Mouse (Mus musculus) limb, embryonic 15.5 days (tissue): Measurements from ENCODE around the gene Nme4. TPM values are rescaled to one million over a fixed set of nuclear protein-coding genes. Genes with fewer than 3 reads are reported as not detected.

Experiments used
- ATAC-seq: fragments of 200-750 bp; cut with Nextera tagmentation; 2 replicates; pipeline ENCODE4 v1.8.0; 2017; ENCODE audit warnings: low read depth, moderate TSS enrichment; ENCODE audit not compliant: insufficient number of reproducible peaks, low FRiP score, low TSS enrichment
- H3K27ac ChIP-seq: fragments of 300-500 bp; sonication (generic); 2 replicates; pipeline ENCODE4 v1.5.1; 2015; ENCODE audit warnings: moderate library complexity, mild to moderate bottlenecking, inconsistent platforms
- H3K27me3 ChIP-seq: fragments of 300-500 bp; sonication (generic); 2 replicates; pipeline ENCODE4 v1.6.1; 2015; ENCODE audit warnings: inconsistent platforms
- H3K36me3 ChIP-seq: fragments of 300-500 bp; sonication (generic); 2 replicates; pipeline ENCODE4 v1.6.1; 2015; ENCODE audit warnings: inconsistent platforms
- H3K4me1 ChIP-seq: fragments of 300-500 bp; sonication (generic); 2 replicates; pipeline ENCODE4 v1.6.1; 2015; ENCODE audit warnings: inconsistent platforms
- H3K4me2 ChIP-seq: fragments of 300-500 bp; sonication (generic); 2 replicates; pipeline ENCODE4 v1.6.1; 2015; ENCODE audit warnings: mild to moderate bottlenecking, inconsistent platforms
- H3K4me3 ChIP-seq: fragments of 300-500 bp; sonication (generic); 2 replicates; pipeline ENCODE4 v1.5.1; 2015; ENCODE audit warnings: mild to moderate bottlenecking, inconsistent platforms
- H3K9ac ChIP-seq: fragments of 300-500 bp; sonication (generic); 2 replicates; pipeline ENCODE4 v1.6.1; 2015; ENCODE audit warnings: inconsistent platforms
- H3K9me3 ChIP-seq: fragments of 300-500 bp; sonication (generic); 2 replicates; pipeline ENCODE4 v1.6.1; 2016; ENCODE audit warnings: inconsistent platforms
- WGBS: fragments of 180-500 bp; shearing (Covaris S2); methylation state at CpG from one replicate; pipeline ENCODE4 v1.1.7; 2015; 5-methylcytosine and 5-hydroxymethylcytosine counted together
- polyA plus RNA-seq: library from polyadenylated mRNA; unstranded; fragments of >200 nt; fragmentation: Nextera tagmentation; extraction: Ambion mirVana; gene quantifications from 2 replicates; pipeline ENCODE4 v1.2.1, GENCODE M21; 2015

Gene Nme4
- polyA plus RNA-seq, 1 experiment from 2014 or later, result 92.6 TPM

- Histone ChIP-seq H3K4me3 (no peak overlapping the region), H3K4me1 (peaks cover 9% of the 10 kb centered on the region; the same call in 1 of the 2 replicates), H3K27ac (no peak overlapping the region), H3K27me3 (no peaks in the 10 kb centered on the region), H3K9me3 (no peaks in the 10 kb centered on the region), H3K9ac (no peak overlapping the region), H3K36me3 (peaks cover 10% of the 10 kb centered on the region), H3K4me2 (no peak overlapping the region)
- ATAC-seq, result no peak
- 43% methylated on average over 17 of the region's 17 CpGs for WGBS
These were observed 41.1 kb downstream of the Nme4 start for GRCm38 (mm10) chr17:26054133-26054845.

GRCm38 (mm10) chr17:26052706-26053105, 42.7 kb downstream of the Nme4 start:
- H3K27ac ChIP-seq, result no peak overlapping the region
- H3K9ac ChIP-seq, result no peak overlapping the region
- no peak for ATAC-seq
- 87% methylated on average over 4 of the region's 4 CpGs for WGBS
- H3K4me1 ChIP-seq, result peaks cover 9% of the 10 kb centered on the region; the same call in 1 of the 2 replicates
- no peaks in the 10 kb centered on the region for H3K27me3 ChIP-seq
- no peak overlapping the region for H3K4me3 ChIP-seq
- peaks cover 4% of the 10 kb centered on the region for H3K36me3 ChIP-seq
- no peaks in the 10 kb centered on the region for H3K9me3 ChIP-seq
- no peak overlapping the region for H3K4me2 ChIP-seq

GRCm38 (mm10) chr17:26052074-26052473, 43.3 kb downstream of the Nme4 start:
- Histone ChIP-seq H3K36me3 (peaks cover 4% of the 10 kb centered on the region), H3K27me3 (no peaks in the 10 kb centered on the region)
- no peak for ATAC-seq

GRCm38 (mm10) chr17:26048118-26048517, 47.3 kb downstream of the Nme4 start:
- H3K36me3 ChIP-seq, result peaks cover 3% of the 10 kb centered on the region
- H3K27ac ChIP-seq, result no peak overlapping the region
- no peak for ATAC-seq
- H3K4me2 ChIP-seq, result no peak overlapping the region
- H3K4me1 ChIP-seq, result 0 out of 2 replicates have a peak, but pooled peaks cover 3% of the 10 kb centered on the region
- no peaks in the 10 kb centered on the region for H3K9me3 ChIP-seq
- H3K27me3 ChIP-seq, result no peaks in the 10 kb centered on the region
- H3K4me3 ChIP-seq, result no peak overlapping the region
- no peak overlapping the region for H3K9ac ChIP-seq
- WGBS, result 76% methylated on average over 8 of the region's 8 CpGs

More at GRCm38 (mm10) chr17:26052074-26052473, 43.3 kb downstream of the Nme4 start:
- Histone ChIP-seq H3K9me3 (no peaks in the 10 kb centered on the region), H3K4me1 (peaks cover 9% of the 10 kb centered on the region; the same call in 1 of the 2 replicates), H3K4me2 (no peak overlapping the region), H3K4me3 (no peak overlapping the region), H3K9ac (no peak overlapping the region), H3K27ac (no peak overlapping the region)
- WGBS, result 95% methylated on average over 4 of the region's 4 CpGs

GRCm38 (mm10) chr17:26046253-26046997, 49.0 kb downstream of the Nme4 start:
- no peak for ATAC-seq
- Histone ChIP-seq H3K4me3 (no peak overlapping the region), H3K4me1 (0 out of 2 replicates have a peak, but pooled peaks cover 3% of the 10 kb centered on the region), H3K36me3 (no peaks in the 10 kb centered on the region; the same call in 1 of the 2 replicates), H3K27ac (no peak overlapping the region), H3K27me3 (no peaks in the 10 kb centered on the region), H3K9me3 (no peaks in the 10 kb centered on the region), H3K4me2 (no peak overlapping the region), H3K9ac (no peak overlapping the region)
- 65% methylated on average over 10 of the region's 10 CpGs for WGBS

GRCm38 (mm10) chr17:26045285-26045684, 50.1 kb downstream of the Nme4 start:
- Histone ChIP-seq H3K27ac (peak overlapping the region; percentile 8; the same call in 1 of the 2 replicates), H3K4me3 (no peak overlapping the region), H3K36me3 (no peaks in the 10 kb centered on the region), H3K9ac (no peak overlapping the region), H3K9me3 (no peaks in the 10 kb centered on the region), H3K4me1 (0 out of 2 replicates have a peak, but pooled peaks cover 5% of the 10 kb centered on the region), H3K27me3 (no peaks in the 10 kb centered on the region), H3K4me2 (no peak overlapping the region)
- 50% methylated on average over 4 of the region's 4 CpGs for WGBS
- no peak for ATAC-seq

GRCm38 (mm10) chr17:26043249-26043636, 52.2 kb downstream of the Nme4 start:
- no peaks in the 10 kb centered on the region for H3K27me3 ChIP-seq
- no peak overlapping the region for H3K9ac ChIP-seq
- no peak overlapping the region for H3K4me2 ChIP-seq
- 0 out of 2 replicates have a peak overlapping the region, but pooled peaks have one; percentile 30 for H3K27ac ChIP-seq
- 70% methylated on average over 5 of the region's 5 CpGs for WGBS
- no peaks in the 10 kb centered on the region for H3K9me3 ChIP-seq
- no peak overlapping the region for H3K4me3 ChIP-seq
- no peaks in the 10 kb centered on the region for H3K36me3 ChIP-seq
- 0 out of 2 replicates have a peak, but pooled peaks cover 5% of the 10 kb centered on the region for H3K4me1 ChIP-seq
- no peak for ATAC-seq

- Histone ChIP-seq H3K27me3 (no peaks in the 10 kb centered on the region), H3K4me3 (no peak overlapping the region), H3K36me3 (no peaks in the 10 kb centered on the region), H3K27ac (no peak overlapping the region), H3K4me2 (no peak overlapping the region), H3K9me3 (no peaks in the 10 kb centered on the region), H3K4me1 (0 out of 2 replicates have a peak, but pooled peaks cover 5% of the 10 kb centered on the region), H3K9ac (no peak overlapping the region)
- no peak for ATAC-seq
- WGBS, result 81% methylated on average over 12 of the region's 13 CpGs
These were observed 52.7 kb downstream of the Nme4 start for GRCm38 (mm10) chr17:26042599-26043248.

Other genes starting within 250 kb of the Nme4 start
- gene Wdr90, start 234.1 kb downstream of the Nme4 start, polyA plus RNA-seq, result 16.8 and 21.3 TPM in 2 replicates
- gene Mcrip2, start 226.8 kb downstream of the Nme4 start, polyA plus RNA-seq, result 16.7 and 22.2 TPM in 2 replicates
- 45.3 and 48.0 TPM in 2 replicates for gene Mettl26, start 220.5 kb downstream of the Nme4 start, polyA plus RNA-seq
- gene Wfikkn1, start 214.7 kb downstream of the Nme4 start, polyA plus RNA-seq, result 0.63 and 0.65 TPM in 2 replicates
- 30.7 and 35.2 TPM in 2 replicates for gene Rab40c, start 175.9 kb downstream of the Nme4 start, polyA plus RNA-seq
- 45.7 and 47.8 TPM in 2 replicates for gene Pigq, start 150.7 kb downstream of the Nme4 start, polyA plus RNA-seq
- gene Nhlrc4, start 150.6 kb downstream of the Nme4 start, polyA plus RNA-seq, result 0.42 TPM in 1 of 2 replicates, not detected in the other
- gene A930017K11Rik, start 143.0 kb downstream of the Nme4 start, polyA plus RNA-seq, result 0.06 and 0.14 TPM in 2 replicates
- gene Capn15, start 109.8 kb downstream of the Nme4 start, polyA plus RNA-seq, result 24.5 and 29.0 TPM in 2 replicates
- 13.1 and 16.8 TPM in 2 replicates for gene Rab11fip3, start 26.0 kb downstream of the Nme4 start, polyA plus RNA-seq
- gene Decr2, start 5.3 kb downstream of the Nme4 start, polyA plus RNA-seq, result 39.8 and 40.9 TPM in 2 replicates
- gene Tmem8, start 17.7 kb upstream of the Nme4 start, polyA plus RNA-seq, result 2.0 and 2.7 TPM in 2 replicates
- gene Mrpl28, start 27.9 kb upstream of the Nme4 start, polyA plus RNA-seq, result 178 and 185 TPM in 2 replicates
- 9.3 TPM in 2 replicates for gene Axin1, start 43.1 kb upstream of the Nme4 start, polyA plus RNA-seq
- gene Pdia2, start 103.5 kb upstream of the Nme4 start, polyA plus RNA-seq, result 0.40 TPM in 2 replicates
- 8.7 and 9.6 TPM in 2 replicates for gene Rgs11, start 107.3 kb upstream of the Nme4 start, polyA plus RNA-seq
- gene Arhgdig, start 112.2 kb upstream of the Nme4 start, polyA plus RNA-seq, result 6.5 and 7.7 TPM in 2 replicates
- 60.6 and 64.2 TPM in 2 replicates for gene Fam234a, start 148.6 kb upstream of the Nme4 start, polyA plus RNA-seq
- gene Luc7l, start 157.3 kb upstream of the Nme4 start, polyA plus RNA-seq, result 96.4 and 102 TPM in 2 replicates